Mouse (Mus musculus): ENCODE measurements at regions not wholly inside any gene's neighbourhood (a gene's known extent, or its start where the extent isn't known, plus 50 kb on each side); places are given as distances from the start of the nearest gene placed in this dataset.

GRCm38 (mm10) chr4:9141946-9142683 lies 903.3 kb upstream of the Car8 start:
- no peak for TF ChIP-seq POLR2A (IDR thresholded peaks at IDR 0.05; ENCODE audit: low read depth, low read length)
- no peak for TF ChIP-seq CTCF (IDR thresholded peaks at IDR 0.05; ENCODE audit: extremely low read depth, insufficient read length, insufficient replicate concordance, low read depth, low read length)

All from small intestine, adult 2 months (tissue).